Mouse (Mus musculus): Measurements from ENCODE around the gene Pold4. TPM values are rescaled to one million over a fixed set of nuclear protein-coding genes. Genes with fewer than 3 reads are reported as not detected.
A peak's percentile ranks its signal among the peaks of the same experiment; 100 is the strongest.
"Not testable (repeated sequence)": the region's sequence is repeated elsewhere in the genome, so short reads cannot be mapped to it uniquely, and the experiment has no call there.

Gene Pold4
- total RNA-seq, 2 experiments from 2014 or later = 21.4 to 22.7 TPM

GRCm38 (mm10) chr19:4220957-4221743 lies 10.5 kb upstream of the Pold4 start:
- DNase-seq = peak; percentile 53
- intact Hi-C loops (cut with DNase I; ENCODE audit: low total_unique reads) = no loop called here

- intact Hi-C loops (cut with DNase I; ENCODE audit: low total_unique reads) = no loop called here
- DNase-seq = no peak
Measured at GRCm38 (mm10) chr19:4222165-4222564, 9.5 kb upstream of the Pold4 start.

GRCm38 (mm10) chr19:4226779-4227178 lies 4.9 kb upstream of the Pold4 start:
- intact Hi-C loops (cut with DNase I; ENCODE audit: low total_unique reads) = no loop called here
- no peak for DNase-seq

GRCm38 (mm10) chr19:4227446-4227845 lies 4.3 kb upstream of the Pold4 start:
- DNase-seq = no peak
- intact Hi-C loops (cut with DNase I; ENCODE audit: low total_unique reads) = no loop called here

GRCm38 (mm10) chr19:4227894-4228678 lies 3.6 kb upstream of the Pold4 start:
- peak; percentile 67 for DNase-seq
- intact Hi-C loops (cut with DNase I; ENCODE audit: low total_unique reads) = no loop called here

GRCm38 (mm10) chr19:4228891-4229290 lies 2.8 kb upstream of the Pold4 start:
- DNase-seq = no peak
- intact Hi-C loops (cut with DNase I; ENCODE audit: low total_unique reads) = no loop called here

- no peak for DNase-seq
- intact Hi-C loops (cut with DNase I; ENCODE audit: low total_unique reads) = no loop called here
Measured at GRCm38 (mm10) chr19:4229451-4230076, 2.1 kb upstream of the Pold4 start.

- no peak for DNase-seq
- intact Hi-C loops (cut with DNase I; ENCODE audit: low total_unique reads) = no loop called here
Measured at GRCm38 (mm10) chr19:4230415-4230814, 1.3 kb upstream of the Pold4 start.

- intact Hi-C loops (cut with DNase I; ENCODE audit: low total_unique reads) = no loop called here
- peak; percentile 37 for DNase-seq
Measured at GRCm38 (mm10) chr19:4232186-4232572, 480 bp downstream of the Pold4 start.

- no peak for DNase-seq
- intact Hi-C loops (cut with DNase I; ENCODE audit: low total_unique reads) = no loop called here
Measured at GRCm38 (mm10) chr19:4232651-4233050, 952 bp downstream of the Pold4 start.

GRCm38 (mm10) chr19:4234548-4234947 lies 2.8 kb downstream of the Pold4 start:
- intact Hi-C loops (cut with DNase I; ENCODE audit: low total_unique reads) = no loop called here
- no peak for DNase-seq

- intact Hi-C loops (cut with DNase I; ENCODE audit: low total_unique reads) = no loop called here
- DNase-seq = no peak
Measured at GRCm38 (mm10) chr19:4240247-4240668, 8.6 kb downstream of the Pold4 start.

GRCm38 (mm10) chr19:4242416-4242815 lies 10.7 kb downstream of the Pold4 start:
- DNase-seq = no peak
- intact Hi-C loops (cut with DNase I; ENCODE audit: low total_unique reads) = no loop called here

GRCm38 (mm10) chr19:4244775-4245174 lies 13.1 kb downstream of the Pold4 start:
- intact Hi-C loops (cut with DNase I; ENCODE audit: low total_unique reads) = no loop called here
- no peak for DNase-seq

- intact Hi-C loops (cut with DNase I; ENCODE audit: low total_unique reads) = no loop called here
- no peak for DNase-seq
Measured at GRCm38 (mm10) chr19:4247010-4247409, 15.3 kb downstream of the Pold4 start.

- intact Hi-C loops (cut with DNase I; ENCODE audit: low total_unique reads) = not testable (repeated sequence)
Measured at GRCm38 (mm10) chr19:4248683-4249082, 17.0 kb downstream of the Pold4 start.

GRCm38 (mm10) chr19:4254230-4254629 lies 22.5 kb downstream of the Pold4 start:
- intact Hi-C loops (cut with DNase I; ENCODE audit: low total_unique reads) = no loop called here
- DNase-seq = no peak

More at GRCm38 (mm10) chr19:4248683-4249082, 17.0 kb downstream of the Pold4 start:
- DNase-seq = not testable (repeated sequence)

- DNase-seq = no peak
- intact Hi-C loops (cut with DNase I; ENCODE audit: low total_unique reads) = no loop called here
Measured at GRCm38 (mm10) chr19:4255583-4256162, 24.0 kb downstream of the Pold4 start.

- intact Hi-C loops (cut with DNase I; ENCODE audit: low total_unique reads) = no loop called here
- peak; percentile 89 for DNase-seq
Measured at GRCm38 (mm10) chr19:4257216-4257896, 25.7 kb downstream of the Pold4 start.

Data from gastrocnemius, postnatal 14 days (tissue).